Mouse (Mus musculus): ENCODE data around the gene Fsd1.

GRCm38 (mm10) chr17:56024476-56024875 is 38.2 kb downstream of the Fsd1 start:
- no peak for TF ChIP-seq CTCF (IDR thresholded peaks at IDR 0.05; ENCODE audit: control insufficient read depth, insufficient read depth, insufficient read length)
- TF ChIP-seq MYOG (IDR thresholded peaks at IDR 0.05; ENCODE audit: control insufficient read depth, extremely low read depth, insufficient read length), result no peak
- no peak for TF ChIP-seq FOSL1 (IDR thresholded peaks at IDR 0.05; ENCODE audit: insufficient read depth, low read length, poor library complexity, severe bottlenecking)
- TF ChIP-seq CEBPB (IDR thresholded peaks at IDR 0.05; ENCODE audit: low read depth), result no peak
- TF ChIP-seq USF1 (IDR thresholded peaks at IDR 0.05; ENCODE audit: low read depth), result no peak
- no peak for TF ChIP-seq MAX (IDR thresholded peaks at IDR 0.05)

Measured in C2C12 (cell line).